Mouse (Mus musculus): ENCODE data around the gene Cerk. TPM values are rescaled to one million over a fixed set of nuclear protein-coding genes. Genes with fewer than 3 reads are reported as not detected.
"Not testable (repeated sequence)": the region's sequence is repeated elsewhere in the genome, so short reads cannot be mapped to it uniquely, and the experiment has no call there.

The Cerk gene
- polyA plus RNA-seq, 2 experiments: 18.0 to 20.4 TPM

DNA sequence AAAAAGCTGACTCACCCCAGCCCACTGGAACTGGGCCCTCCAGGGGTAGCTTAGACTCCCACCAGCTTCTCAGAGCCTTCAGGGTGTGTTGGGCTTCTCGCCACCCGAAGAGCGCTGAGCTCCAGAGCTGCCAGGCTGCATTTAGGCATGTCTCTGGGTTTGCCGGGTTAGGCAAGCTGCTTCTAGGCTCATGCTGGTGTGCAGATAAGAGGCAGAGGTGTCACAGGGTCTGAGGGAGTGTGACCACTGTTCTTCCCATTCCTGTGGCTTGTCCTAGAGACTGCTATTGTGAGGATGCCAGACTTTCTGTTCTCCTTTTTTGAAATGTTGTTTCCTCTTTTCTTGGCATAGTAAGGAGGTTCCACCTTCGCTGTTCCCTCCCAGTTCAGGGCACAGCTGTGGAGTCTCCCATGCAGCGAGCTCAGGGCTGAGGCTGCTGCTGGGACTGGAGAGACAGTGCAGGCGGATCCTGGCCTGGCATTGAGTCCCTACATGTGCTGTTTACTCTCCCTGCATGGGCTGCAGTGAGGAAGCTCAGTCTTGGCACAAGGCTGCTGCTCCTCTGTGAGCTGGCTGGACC, 39.1 kb upstream of the Cerk start:
- Histone ChIP-seq H3K9ac (ENCODE audit: low read depth, low read length, severe bottlenecking) (no peak overlapping the region), H3K27me3 (ENCODE audit: control insufficient read depth, insufficient read depth, low read length) (no peaks in the 10 kb centered on the region), H3K4me2 (replicated peaks; ENCODE audit: low read depth, low read length, severe bottlenecking) (no peak overlapping the region), H3K9me3 (ENCODE audit: control insufficient read depth, low read length) (no peaks in the 10 kb centered on the region), H3K27ac (replicated peaks; ENCODE audit: low read depth, low read length) (no peak overlapping the region), H3K36me3 (ENCODE audit: control insufficient read depth, insufficient read depth, low read length) (no peaks in the 10 kb centered on the region), H3K4me1 (ENCODE audit: control insufficient read depth, insufficient read depth, low read length) (no peaks in the 10 kb centered on the region), H3K4me3 (replicated peaks; ENCODE audit: low read length) (no peak overlapping the region)
- TF ChIP-seq POLR2A (IDR thresholded peaks at IDR 0.05; ENCODE audit: borderline replicate concordance, extremely low read depth, insufficient read depth, insufficient read length): no peak
- WGBS: 87% methylated on average over 7 of the region's 7 CpGs
- no peak; the same call in 1 of the 2 replicates for ATAC-seq (ENCODE audit: low FRiP score, low read depth)
- no peak for DNase-seq (ENCODE audit: low spot score)

- not testable (repeated sequence) for H3K27me3 ChIP-seq (ENCODE audit: control insufficient read depth, insufficient read depth, low read length); H3K36me3 ChIP-seq (ENCODE audit: control insufficient read depth, insufficient read depth, low read length); ATAC-seq (ENCODE audit: low FRiP score, low read depth); H3K9me3 ChIP-seq (ENCODE audit: control insufficient read depth, low read length); H3K9ac ChIP-seq (ENCODE audit: low read depth, low read length, severe bottlenecking); H3K27ac ChIP-seq (replicated peaks; ENCODE audit: low read depth, low read length); H3K4me3 ChIP-seq (replicated peaks; ENCODE audit: low read length); H3K4me2 ChIP-seq (replicated peaks; ENCODE audit: low read depth, low read length, severe bottlenecking); DNase-seq (ENCODE audit: low spot score); H3K4me1 ChIP-seq (ENCODE audit: control insufficient read depth, insufficient read depth, low read length)
- WGBS: 66% methylated on average over 11 of the region's 11 CpGs
Observed at GRCm38 (mm10) chr15:86221901-86222300, 36.0 kb upstream of the Cerk start.

GRCm38 (mm10) chr15:86221369-86221768, 35.4 kb upstream of the Cerk start:
- no peak for TF ChIP-seq POLR2A (IDR thresholded peaks at IDR 0.05; ENCODE audit: borderline replicate concordance, extremely low read depth, insufficient read depth, insufficient read length)
- no peaks in the 10 kb centered on the region for H3K36me3 ChIP-seq (ENCODE audit: control insufficient read depth, insufficient read depth, low read length)
- H3K27ac ChIP-seq (replicated peaks; ENCODE audit: low read depth, low read length): no peak overlapping the region
- H3K4me1 ChIP-seq (ENCODE audit: control insufficient read depth, insufficient read depth, low read length): peaks cover 2% of the 10 kb centered on the region; the same call in 1 of the 2 replicates
- H3K4me2 ChIP-seq (replicated peaks; ENCODE audit: low read depth, low read length, severe bottlenecking): no peak overlapping the region
- H3K9me3 ChIP-seq (ENCODE audit: control insufficient read depth, low read length): no peaks in the 10 kb centered on the region
- H3K4me3 ChIP-seq (replicated peaks; ENCODE audit: low read length): no peak overlapping the region
- DNase-seq (ENCODE audit: low spot score): no peak
- WGBS: 77% methylated on average over 4 of the region's 4 CpGs
- no peak for ATAC-seq (ENCODE audit: low FRiP score, low read depth)
- no peak overlapping the region for H3K9ac ChIP-seq (ENCODE audit: low read depth, low read length, severe bottlenecking)
- no peaks in the 10 kb centered on the region for H3K27me3 ChIP-seq (ENCODE audit: control insufficient read depth, insufficient read depth, low read length)

- Histone ChIP-seq H3K9ac (ENCODE audit: low read depth, low read length, severe bottlenecking) (no peak overlapping the region), H3K4me3 (replicated peaks; ENCODE audit: low read length) (no peak overlapping the region), H3K4me2 (replicated peaks; ENCODE audit: low read depth, low read length, severe bottlenecking) (no peak overlapping the region), H3K36me3 (ENCODE audit: control insufficient read depth, insufficient read depth, low read length) (no peaks in the 10 kb centered on the region), H3K27me3 (ENCODE audit: control insufficient read depth, insufficient read depth, low read length) (no peaks in the 10 kb centered on the region), H3K9me3 (ENCODE audit: control insufficient read depth, low read length) (no peaks in the 10 kb centered on the region), H3K27ac (replicated peaks; ENCODE audit: low read depth, low read length) (no peak overlapping the region), H3K4me1 (ENCODE audit: control insufficient read depth, insufficient read depth, low read length) (peaks cover 2% of the 10 kb centered on the region; the same call in 1 of the 2 replicates)
- 82% methylated on average over 4 of the region's 4 CpGs for WGBS
- TF ChIP-seq POLR2A (IDR thresholded peaks at IDR 0.05; ENCODE audit: borderline replicate concordance, extremely low read depth, insufficient read depth, insufficient read length): no peak
- DNase-seq (ENCODE audit: low spot score) (no peak), ATAC-seq (ENCODE audit: low FRiP score, low read depth) (no peak)
Observed at GRCm38 (mm10) chr15:86220715-86221114, 34.8 kb upstream of the Cerk start.

DNA sequence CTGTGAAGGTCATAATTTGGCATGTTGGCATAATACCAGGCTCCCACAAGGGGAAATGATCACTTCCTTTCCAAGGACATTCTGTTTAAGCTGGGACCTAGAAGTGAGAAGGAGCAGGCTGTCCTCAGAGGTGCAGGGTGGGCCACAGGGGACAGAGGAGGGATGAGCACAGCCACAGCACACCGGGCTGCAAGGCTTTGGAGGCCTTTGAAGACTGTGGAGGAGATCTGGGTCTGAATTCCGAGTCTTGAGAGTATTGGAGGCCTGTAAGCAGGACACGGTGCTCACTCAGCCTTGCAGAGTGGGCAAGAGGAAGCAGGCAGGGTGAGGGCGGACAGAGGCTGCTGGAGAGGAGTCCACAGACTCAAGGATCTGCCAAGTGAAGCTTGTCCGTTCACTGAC, 34.3 kb upstream of the Cerk start:
- H3K4me2 ChIP-seq (replicated peaks; ENCODE audit: low read depth, low read length, severe bottlenecking): no peak overlapping the region
- H3K27me3 ChIP-seq (ENCODE audit: control insufficient read depth, insufficient read depth, low read length): no peaks in the 10 kb centered on the region
- DNase-seq (ENCODE audit: low spot score) (no peak), ATAC-seq (ENCODE audit: low FRiP score, low read depth) (no peak)
- 84% methylated on average over 5 of the region's 5 CpGs for WGBS
- no peak overlapping the region for H3K27ac ChIP-seq (replicated peaks; ENCODE audit: low read depth, low read length)
- H3K9ac ChIP-seq (ENCODE audit: low read depth, low read length, severe bottlenecking): no peak overlapping the region
- TF ChIP-seq POLR2A (IDR thresholded peaks at IDR 0.05; ENCODE audit: borderline replicate concordance, extremely low read depth, insufficient read depth, insufficient read length): no peak
- H3K4me1 ChIP-seq (ENCODE audit: control insufficient read depth, insufficient read depth, low read length): peaks cover 2% of the 10 kb centered on the region; the same call in 1 of the 2 replicates
- no peaks in the 10 kb centered on the region for H3K36me3 ChIP-seq (ENCODE audit: control insufficient read depth, insufficient read depth, low read length)
- no peak overlapping the region for H3K4me3 ChIP-seq (replicated peaks; ENCODE audit: low read length)
- H3K9me3 ChIP-seq (ENCODE audit: control insufficient read depth, low read length): no peaks in the 10 kb centered on the region

Measured in limb, embryonic 14.5 days (tissue).